Mouse (Mus musculus) brain, embryonic 14.5 days (tissue): ENCODE results near the gene Rnf141.

Experiments
- CTCF ChIP-seq: fragments of 200-500 bp; IDR thresholded peaks from 2 replicates; pipeline ENCODE4 v1.5.1; 2012; ENCODE audit warnings: inconsistent platforms, mild to moderate bottlenecking, moderate library complexity, borderline replicate concordance; ENCODE audit not compliant: insufficient read depth, insufficient read length; ENCODE audit errors: extremely low read depth
- POLR2A ChIP-seq: fragments of 200-500 bp; IDR thresholded peaks from 2 replicates; pipeline ENCODE4 v1.6.1; 2012; ENCODE audit warnings: mild to moderate bottlenecking, inconsistent platforms, borderline replicate concordance; ENCODE audit not compliant: poor library complexity, insufficient read depth, insufficient read length, severe bottlenecking; ENCODE audit errors: extremely low read depth

- TF ChIP-seq POLR2A: no peak
- no peak for TF ChIP-seq CTCF
Observed at GRCm38 (mm10) chr7:110865038-110865437, 20.8 kb upstream of the Rnf141 start.
